Mouse (Mus musculus) G1E (cell line): ENCODE measurements at regions not wholly inside any gene's neighbourhood (a gene's known extent, or its start where the extent isn't known, plus 50 kb on each side); places are given as distances from the start of the nearest gene placed in this dataset.

Experiments
- CTCF ChIP-seq: IDR thresholded peaks from 2 replicates; pipeline ENCODE4 v1.5.1; 2012; ENCODE audit warnings: low read depth, low read length, inconsistent platforms, mixed read lengths
- GATA1 ChIP-seq: IDR thresholded peaks from 2 replicates; pipeline ENCODE4 v1.6.1; 2012; ENCODE audit warnings: borderline replicate concordance, low read length, inconsistent platforms, mixed read lengths

- TF ChIP-seq CTCF (no peak), GATA1 (no peak)
These were observed 196.1 kb upstream of the Kdm8 start for GRCm38 (mm10) chr7:125248386-125248785.
